Mouse (Mus musculus) gastrocnemius, postnatal 10 days (tissue): ENCODE results near the gene Arl8a. TPM values are rescaled to one million over a fixed set of nuclear protein-coding genes. Genes with fewer than 3 reads are reported as not detected.
A peak's percentile ranks its signal among the peaks of the same experiment; 100 is the strongest.
"Not testable (repeated sequence)": the region's sequence is repeated elsewhere in the genome, so short reads cannot be mapped to it uniquely, and the experiment has no call there.

Experiments used
- DNase-seq: peaks from one replicate; pipeline ENCODE4 v3.0.0; 2021; ENCODE audit warnings: mixed read lengths
- total RNA-seq, 2 experiments: library from RNA; stranded (reverse); gene quantifications; 2 replicates each; pipeline ENCODE4 v1.2.3; 2021

Gene Arl8a
- total RNA-seq, 2 experiments from 2014 or later = 32.3 to 39.9 TPM

GRCm38 (mm10) chr1:135170299-135170698, 23.7 kb downstream of the Arl8a start:
- DNase-seq = no peak

- no peak for DNase-seq
Observed at GRCm38 (mm10) chr1:135171202-135171601, 24.6 kb downstream of the Arl8a start.

- peak; percentile 49 for DNase-seq
Observed at GRCm38 (mm10) chr1:135171984-135172383, 25.4 kb downstream of the Arl8a start.

- DNase-seq = no peak
Observed at GRCm38 (mm10) chr1:135173311-135173710, 26.7 kb downstream of the Arl8a start.

- DNase-seq = no peak
Observed at GRCm38 (mm10) chr1:135175176-135175575, 28.6 kb downstream of the Arl8a start.

- DNase-seq = no peak
Observed at GRCm38 (mm10) chr1:135177724-135178123, 31.1 kb downstream of the Arl8a start.

GRCm38 (mm10) chr1:135178863-135179262, 32.2 kb downstream of the Arl8a start:
- no peak for DNase-seq

- DNase-seq = no peak
Observed at GRCm38 (mm10) chr1:135180830-135181229, 34.2 kb downstream of the Arl8a start.

- DNase-seq = no peak
Observed at GRCm38 (mm10) chr1:135181275-135181674, 34.7 kb downstream of the Arl8a start.

GRCm38 (mm10) chr1:135181880-135182623, 35.4 kb downstream of the Arl8a start:
- DNase-seq = no peak

GRCm38 (mm10) chr1:135182975-135183374, 36.4 kb downstream of the Arl8a start:
- DNase-seq = no peak

- DNase-seq = no peak
Observed at GRCm38 (mm10) chr1:135183448-135183847, 36.8 kb downstream of the Arl8a start.

- no peak for DNase-seq
Observed at GRCm38 (mm10) chr1:135183941-135184570, 37.4 kb downstream of the Arl8a start.

GRCm38 (mm10) chr1:135185936-135186335, 39.3 kb downstream of the Arl8a start:
- no peak for DNase-seq

GRCm38 (mm10) chr1:135186427-135186826, 39.8 kb downstream of the Arl8a start:
- DNase-seq = no peak

- DNase-seq = not testable (repeated sequence)
Observed at GRCm38 (mm10) chr1:135187016-135187415, 40.4 kb downstream of the Arl8a start.

GRCm38 (mm10) chr1:135188197-135188596, 41.6 kb downstream of the Arl8a start:
- peak; percentile 46 for DNase-seq

- no peak for DNase-seq
Observed at GRCm38 (mm10) chr1:135189186-135189585, 42.6 kb downstream of the Arl8a start.

- not testable (repeated sequence) for DNase-seq
Observed at GRCm38 (mm10) chr1:135194335-135194734, 47.7 kb downstream of the Arl8a start.

- peak; percentile 53 for DNase-seq
Observed at GRCm38 (mm10) chr1:135195907-135196440, 49.4 kb downstream of the Arl8a start.

GRCm38 (mm10) chr1:135198412-135198811, 51.8 kb downstream of the Arl8a start:
- DNase-seq = no peak

- DNase-seq = no peak
Observed at GRCm38 (mm10) chr1:135199014-135199819, 52.6 kb downstream of the Arl8a start.

GRCm38 (mm10) chr1:135200400-135200799, 53.8 kb downstream of the Arl8a start:
- no peak for DNase-seq
